Mouse (Mus musculus): ENCODE data around the gene Fopnl. TPM values are rescaled to one million over a fixed set of nuclear protein-coding genes. Genes with fewer than 3 reads are reported as not detected.

The Fopnl gene
- polyA plus RNA-seq (2014; fragmentation: Nextera tagmentation; extraction: Ambion mirVana), result 179 and 200 TPM in 2 replicates

DNA sequence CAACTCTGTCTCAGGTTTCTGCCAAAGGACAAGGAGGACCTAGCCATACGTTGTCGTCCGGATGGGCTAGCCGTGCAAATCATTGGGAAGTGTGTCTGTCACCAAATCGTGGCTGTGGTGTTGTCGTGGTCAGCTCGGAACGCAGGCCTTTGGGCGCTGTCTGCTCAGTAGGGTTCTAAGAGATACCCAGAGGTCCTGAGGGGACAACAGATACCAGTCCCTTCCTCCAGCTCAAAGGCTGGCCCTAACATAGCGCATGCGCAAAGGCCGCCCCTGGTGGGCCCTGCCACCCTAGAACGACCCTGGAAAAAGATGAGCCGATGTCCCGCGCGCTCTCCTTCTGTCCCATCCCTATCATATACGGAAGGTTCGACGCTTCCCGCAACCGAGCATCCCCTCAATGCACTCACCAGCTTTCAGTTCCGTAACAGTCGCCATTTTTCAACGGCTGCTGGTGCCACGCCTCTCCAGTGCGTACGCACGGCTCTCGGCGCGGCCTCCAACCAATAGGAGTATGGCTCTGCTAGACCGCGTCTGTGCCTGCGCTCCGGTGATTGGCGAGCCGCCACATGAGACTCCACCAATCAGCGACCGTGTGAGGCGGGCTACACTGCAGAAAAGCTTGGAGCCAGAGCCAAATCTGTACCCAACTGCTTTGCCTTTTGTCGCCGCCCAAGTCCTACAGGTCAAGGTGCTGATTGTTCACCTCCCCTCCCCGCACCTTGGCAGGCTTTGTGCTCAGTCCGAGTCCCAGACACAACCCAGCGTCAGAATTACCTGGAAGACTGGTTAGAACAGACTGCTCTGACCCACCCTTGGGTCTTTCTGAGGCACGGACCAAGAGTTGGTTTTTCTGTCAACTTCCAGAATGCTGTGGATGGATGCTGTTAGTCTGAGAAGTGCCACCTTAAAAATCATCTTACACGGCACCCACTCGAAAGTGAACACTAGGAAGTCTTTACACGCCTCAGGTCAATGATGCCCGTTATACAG is at the start of gene Fopnl:
Fopnl (minus strand) TSS at position 522 of the 993 bp plus-strand sequence.
- Histone ChIP-seq H3K4me3 (ENCODE audit: low read depth, low read length) (peak within 1 kb of the TSS; percentile 75), H3K9ac (replicated peaks; ENCODE audit: low read length) (peak within 1 kb of the TSS; percentile 83), H3K4me1 (ENCODE audit: control insufficient read depth, insufficient read depth, low read length) (no peaks in the 10 kb centered on the region), H3K36me3 (replicated peaks; ENCODE audit: control insufficient read depth, insufficient read depth, low read depth, low read length) (no peaks in the 10 kb centered on the region), H3K27ac (replicated peaks; ENCODE audit: low read depth, low read length) (peak within 1 kb of the TSS; percentile 65; the same call in 1 of the 2 replicates), H3K4me2 (ENCODE audit: low read depth, low read length) (peak within 1 kb of the TSS; percentile 66), H3K27me3 (ENCODE audit: control insufficient read depth, insufficient read depth, low read length) (no peaks in the 10 kb centered on the region), H3K9me3 (replicated peaks; ENCODE audit: control insufficient read depth, low read length) (no peaks in the 10 kb centered on the region)
- ATAC-seq (replicated peaks; ENCODE audit: insufficient number of reproducible peaks, low FRiP score, low TSS enrichment, low read depth) (peak; percentile 100), DNase-seq (ENCODE audit: low spot score) (peak; percentile 97)
- 5% methylated on average over 51 of the region's 51 CpGs for WGBS

DNA sequence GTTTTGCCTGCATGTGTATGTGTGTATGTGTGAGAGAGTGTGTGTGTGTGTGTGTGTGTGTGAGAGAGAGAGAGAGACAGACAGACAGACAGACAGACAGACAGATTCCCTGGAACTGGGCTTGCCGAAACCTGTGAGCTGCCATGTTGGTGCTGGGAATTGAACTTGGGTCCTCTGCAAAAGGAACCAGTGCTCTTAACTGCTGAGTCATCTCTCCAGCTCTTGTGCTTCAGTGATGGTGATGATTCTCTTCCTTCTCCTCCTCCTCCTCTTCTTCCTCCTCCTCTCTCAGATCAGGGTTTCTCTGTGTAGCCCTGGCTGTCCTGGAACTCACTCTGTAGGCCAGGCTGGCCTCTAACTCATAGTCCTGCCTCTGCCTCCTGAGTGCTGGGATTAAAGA is 48.8 kb upstream of the Fopnl start:
- no peak overlapping the region for H3K9ac ChIP-seq (replicated peaks; ENCODE audit: low read length)
- H3K4me1 ChIP-seq (ENCODE audit: control insufficient read depth, insufficient read depth, low read length), result no peaks in the 10 kb centered on the region
- no peaks in the 10 kb centered on the region for H3K27me3 ChIP-seq (ENCODE audit: control insufficient read depth, insufficient read depth, low read length)
- ATAC-seq (replicated peaks; ENCODE audit: insufficient number of reproducible peaks, low FRiP score, low TSS enrichment, low read depth), result no peak
- no peak overlapping the region for H3K4me3 ChIP-seq (ENCODE audit: low read depth, low read length)
- 100% methylated on average over 1 of the region's 1 CpGs for WGBS
- H3K4me2 ChIP-seq (ENCODE audit: low read depth, low read length), result no peak overlapping the region
- no peaks in the 10 kb centered on the region for H3K36me3 ChIP-seq (replicated peaks; ENCODE audit: control insufficient read depth, insufficient read depth, low read depth, low read length)
- DNase-seq (ENCODE audit: low spot score), result no peak
- no peak overlapping the region for H3K27ac ChIP-seq (replicated peaks; ENCODE audit: low read depth, low read length)
- H3K9me3 ChIP-seq (replicated peaks; ENCODE audit: control insufficient read depth, low read length), result no peaks in the 10 kb centered on the region

DNA sequence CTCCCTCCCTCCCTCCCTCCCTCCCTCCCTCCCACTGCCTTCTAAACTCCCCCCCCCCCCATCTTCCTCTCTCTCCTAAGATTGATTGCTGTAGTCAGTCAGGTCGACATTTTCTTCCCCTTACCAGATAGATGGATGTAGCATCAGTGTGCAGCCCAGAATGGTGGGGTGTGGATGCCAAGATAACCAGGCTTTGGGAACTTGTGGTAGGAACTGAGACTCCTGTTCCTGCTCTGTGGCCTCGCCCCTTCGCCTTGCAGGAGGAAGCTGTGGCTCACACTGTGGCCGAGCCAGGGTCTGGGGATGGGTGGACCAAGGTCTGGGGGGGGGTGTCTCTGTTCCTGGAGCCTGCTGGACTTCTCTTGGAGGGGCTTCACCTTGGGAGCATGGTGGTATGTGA is 48.3 kb upstream of the Fopnl start:
- DNase-seq (ENCODE audit: low spot score) (no peak), ATAC-seq (replicated peaks; ENCODE audit: insufficient number of reproducible peaks, low FRiP score, low TSS enrichment, low read depth) (no peak)
- Histone ChIP-seq H3K27me3 (ENCODE audit: control insufficient read depth, insufficient read depth, low read length) (no peaks in the 10 kb centered on the region), H3K4me2 (ENCODE audit: low read depth, low read length) (no peak overlapping the region), H3K27ac (replicated peaks; ENCODE audit: low read depth, low read length) (no peak overlapping the region), H3K9ac (replicated peaks; ENCODE audit: low read length) (no peak overlapping the region), H3K36me3 (replicated peaks; ENCODE audit: control insufficient read depth, insufficient read depth, low read depth, low read length) (no peaks in the 10 kb centered on the region), H3K4me1 (ENCODE audit: control insufficient read depth, insufficient read depth, low read length) (no peaks in the 10 kb centered on the region), H3K9me3 (replicated peaks; ENCODE audit: control insufficient read depth, low read length) (no peaks in the 10 kb centered on the region), H3K4me3 (ENCODE audit: low read depth, low read length) (no peak overlapping the region)
- 75% methylated on average over 4 of the region's 4 CpGs for WGBS

DNA sequence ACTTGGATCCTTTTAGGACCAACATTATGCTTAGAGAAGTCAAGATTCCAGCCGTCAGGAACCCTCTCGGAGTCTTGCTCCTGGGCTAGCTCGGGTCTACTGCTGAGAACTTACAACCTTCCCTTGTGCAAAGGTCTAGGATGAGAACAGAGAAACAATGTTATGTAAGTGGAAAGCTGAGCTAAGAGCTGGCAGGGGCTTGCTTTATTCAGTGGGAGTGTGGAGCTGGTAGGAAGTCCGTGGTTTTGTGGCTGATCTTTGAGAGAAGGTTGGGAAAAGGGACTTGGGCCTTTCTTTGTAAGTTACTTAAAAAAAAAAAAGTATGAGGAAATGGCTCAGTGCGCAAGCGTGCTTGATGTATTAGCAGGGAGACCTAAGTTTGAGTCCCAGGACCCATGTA is 46.9 kb upstream of the Fopnl start:
- 93% methylated on average over 6 of the region's 6 CpGs for WGBS
- Histone ChIP-seq H3K9me3 (replicated peaks; ENCODE audit: control insufficient read depth, low read length) (no peaks in the 10 kb centered on the region), H3K27me3 (ENCODE audit: control insufficient read depth, insufficient read depth, low read length) (no peaks in the 10 kb centered on the region), H3K9ac (replicated peaks; ENCODE audit: low read length) (no peak overlapping the region), H3K4me1 (ENCODE audit: control insufficient read depth, insufficient read depth, low read length) (no peaks in the 10 kb centered on the region), H3K4me2 (ENCODE audit: low read depth, low read length) (no peak overlapping the region), H3K36me3 (replicated peaks; ENCODE audit: control insufficient read depth, insufficient read depth, low read depth, low read length) (no peaks in the 10 kb centered on the region), H3K4me3 (ENCODE audit: low read depth, low read length) (no peak overlapping the region), H3K27ac (replicated peaks; ENCODE audit: low read depth, low read length) (no peak overlapping the region)
- DNase-seq (ENCODE audit: low spot score) (no peak), ATAC-seq (replicated peaks; ENCODE audit: insufficient number of reproducible peaks, low FRiP score, low TSS enrichment, low read depth) (no peak)

DNA sequence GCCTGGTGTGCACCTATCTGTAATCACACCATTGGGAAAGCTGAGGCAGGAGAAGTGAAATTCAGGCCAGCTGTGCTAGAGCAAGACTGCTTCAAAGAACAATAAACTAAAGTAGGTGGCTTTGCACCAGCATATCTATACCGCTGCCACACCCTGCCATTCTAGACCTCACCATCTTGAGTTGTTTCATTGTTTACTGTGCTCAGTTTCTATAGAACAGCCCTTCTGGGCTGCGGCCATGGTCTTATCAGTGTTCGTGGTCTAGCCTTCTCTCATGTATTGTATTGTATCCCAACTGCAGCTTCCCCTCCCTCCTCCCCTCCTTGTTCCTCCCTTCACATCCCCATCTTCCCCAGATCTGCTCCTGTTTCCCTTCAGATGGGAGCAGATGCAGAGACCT is 46.3 kb upstream of the Fopnl start:
- Histone ChIP-seq H3K4me1 (ENCODE audit: control insufficient read depth, insufficient read depth, low read length) (no peaks in the 10 kb centered on the region), H3K9me3 (replicated peaks; ENCODE audit: control insufficient read depth, low read length) (no peaks in the 10 kb centered on the region), H3K27ac (replicated peaks; ENCODE audit: low read depth, low read length) (no peak overlapping the region), H3K9ac (replicated peaks; ENCODE audit: low read length) (no peak overlapping the region), H3K4me3 (ENCODE audit: low read depth, low read length) (no peak overlapping the region), H3K4me2 (ENCODE audit: low read depth, low read length) (no peak overlapping the region), H3K27me3 (ENCODE audit: control insufficient read depth, insufficient read depth, low read length) (no peaks in the 10 kb centered on the region), H3K36me3 (replicated peaks; ENCODE audit: control insufficient read depth, insufficient read depth, low read depth, low read length) (no peaks in the 10 kb centered on the region)
- no peak for ATAC-seq (replicated peaks; ENCODE audit: insufficient number of reproducible peaks, low FRiP score, low TSS enrichment, low read depth)
- 93% methylated on average over 3 of the region's 3 CpGs for WGBS
- DNase-seq (ENCODE audit: low spot score), result no peak

DNA sequence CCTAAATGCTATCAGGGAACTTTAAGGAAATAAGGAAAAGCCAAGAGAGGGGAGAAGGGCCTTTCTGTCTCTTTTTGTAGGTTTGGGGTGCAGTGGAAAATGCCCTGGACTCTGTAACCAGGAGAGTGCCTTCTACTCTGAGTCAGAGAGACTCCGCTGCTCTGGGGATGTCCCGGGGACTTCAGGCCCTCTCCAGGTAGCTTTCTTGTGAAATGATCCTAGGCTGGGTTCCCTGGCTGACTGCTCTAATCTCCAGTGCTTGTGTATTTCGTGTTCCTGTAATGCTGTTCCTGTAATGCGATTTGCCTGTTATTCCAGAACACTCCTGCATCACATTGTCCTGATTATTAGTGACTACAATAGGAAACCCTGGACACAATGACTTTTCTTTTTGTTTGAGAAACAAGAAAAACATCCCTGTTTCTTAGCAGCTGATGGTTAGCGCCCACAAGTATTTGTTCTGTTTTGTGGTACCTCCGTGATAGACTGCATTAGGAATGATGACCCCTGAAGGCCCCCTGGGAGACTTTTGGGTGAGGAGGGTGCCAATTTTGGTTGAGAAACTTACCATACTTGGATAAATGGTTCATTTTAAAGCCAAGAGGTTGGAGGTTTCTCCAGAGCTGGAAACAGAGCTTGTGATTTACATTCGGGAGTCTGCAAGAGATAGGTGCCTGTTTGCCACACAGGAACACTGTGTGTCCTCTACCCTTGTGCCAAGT is 45.1 kb upstream of the Fopnl start:
- Histone ChIP-seq H3K4me1 (ENCODE audit: control insufficient read depth, insufficient read depth, low read length) (no peaks in the 10 kb centered on the region), H3K4me3 (ENCODE audit: low read depth, low read length) (peak overlapping the region; percentile 82), H3K36me3 (replicated peaks; ENCODE audit: control insufficient read depth, insufficient read depth, low read depth, low read length) (no peaks in the 10 kb centered on the region), H3K9me3 (replicated peaks; ENCODE audit: control insufficient read depth, low read length) (no peaks in the 10 kb centered on the region), H3K9ac (replicated peaks; ENCODE audit: low read length) (peak overlapping the region; percentile 86), H3K27ac (replicated peaks; ENCODE audit: low read depth, low read length) (no peak overlapping the region), H3K4me2 (ENCODE audit: low read depth, low read length) (peak overlapping the region; percentile 91), H3K27me3 (ENCODE audit: control insufficient read depth, insufficient read depth, low read length) (no peaks in the 10 kb centered on the region)
- WGBS, result 28% methylated on average over 7 of the region's 7 CpGs
- ATAC-seq (replicated peaks; ENCODE audit: insufficient number of reproducible peaks, low FRiP score, low TSS enrichment, low read depth) (no peak), DNase-seq (ENCODE audit: low spot score) (peak; percentile 3)

DNA sequence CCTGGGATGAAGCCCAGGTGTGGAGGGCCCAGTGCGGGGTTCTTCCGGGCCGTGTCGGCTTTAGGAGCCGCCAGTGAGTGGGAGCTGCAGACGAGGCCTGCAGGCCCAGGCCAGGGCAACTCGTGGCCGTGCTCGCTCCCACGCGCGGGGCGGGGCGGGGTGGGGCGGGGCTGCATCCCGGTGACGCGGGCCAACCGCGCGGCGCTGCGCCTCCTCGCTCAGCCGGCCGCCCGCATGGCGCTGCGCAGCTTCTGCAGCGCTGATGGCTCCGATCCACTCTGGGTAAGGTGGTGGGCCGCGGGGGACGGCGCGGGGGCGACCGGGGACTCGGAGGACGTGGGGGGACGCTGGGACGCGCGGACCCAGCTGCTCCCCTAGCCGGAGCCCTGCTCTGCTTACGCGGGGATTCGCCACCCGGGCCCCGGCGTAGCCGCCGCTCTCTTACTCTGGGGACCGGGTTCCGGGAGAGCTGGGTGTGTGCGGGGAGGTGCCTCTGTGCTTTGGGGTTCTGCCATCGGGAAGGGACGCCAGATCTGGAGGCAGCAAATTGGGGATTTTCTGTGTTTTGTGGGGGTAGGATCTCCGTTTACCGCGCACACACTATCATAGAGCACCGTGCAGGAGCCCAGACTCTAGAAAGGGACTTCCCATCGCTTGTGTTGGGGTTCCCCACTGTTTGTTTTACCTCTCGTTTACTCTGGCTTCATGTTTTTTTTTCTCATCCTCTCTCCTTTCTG is 44.3 kb upstream of the Fopnl start, which contains the start of gene Abcc1:
Abcc1 (plus strand) TSS at position 197 of the 737 bp plus-strand sequence.
- under 1% methylated on average over 59 of the region's 64 CpGs for WGBS
- no peaks in the 10 kb centered on the region for H3K27me3 ChIP-seq (ENCODE audit: control insufficient read depth, insufficient read depth, low read length)

More for the DNA sequence above, 44.3 kb upstream of the Fopnl start, which contains the start of gene Abcc1:
- Histone ChIP-seq H3K4me2 (ENCODE audit: low read depth, low read length) (peak within 1 kb of the TSS; percentile 91), H3K9me3 (replicated peaks; ENCODE audit: control insufficient read depth, low read length) (no peaks in the 10 kb centered on the region), H3K36me3 (replicated peaks; ENCODE audit: control insufficient read depth, insufficient read depth, low read depth, low read length) (no peaks in the 10 kb centered on the region), H3K27ac (replicated peaks; ENCODE audit: low read depth, low read length) (peak within 1 kb of the TSS; percentile 41; the same call in 1 of the 2 replicates), H3K4me3 (ENCODE audit: low read depth, low read length) (peak within 1 kb of the TSS; percentile 82), H3K4me1 (ENCODE audit: control insufficient read depth, insufficient read depth, low read length) (no peaks in the 10 kb centered on the region), H3K9ac (replicated peaks; ENCODE audit: low read length) (peak within 1 kb of the TSS; percentile 86)
- DNase-seq (ENCODE audit: low spot score) (peak; percentile 79), ATAC-seq (replicated peaks; ENCODE audit: insufficient number of reproducible peaks, low FRiP score, low TSS enrichment, low read depth) (peak; percentile 95)
